Mouse (Mus musculus) embryonic fibroblast, embryonic 13.5 days (primary cell): ENCODE results near the gene Itpr2.

Experiments used
- CTCF ChIP-seq: IDR thresholded peaks from 2 replicates; pipeline ENCODE4 v1.5.1; 2011; ENCODE audit warnings: mild to moderate bottlenecking, control low read depth, low read length, moderate library complexity, borderline replicate concordance; ENCODE audit not compliant: insufficient read depth
- POLR2A ChIP-seq: IDR thresholded peaks from 2 replicates; pipeline ENCODE4 v1.6.1; 2011; ENCODE audit warnings: low read depth, mild to moderate bottlenecking, control low read depth, low read length, moderate library complexity

DNA sequence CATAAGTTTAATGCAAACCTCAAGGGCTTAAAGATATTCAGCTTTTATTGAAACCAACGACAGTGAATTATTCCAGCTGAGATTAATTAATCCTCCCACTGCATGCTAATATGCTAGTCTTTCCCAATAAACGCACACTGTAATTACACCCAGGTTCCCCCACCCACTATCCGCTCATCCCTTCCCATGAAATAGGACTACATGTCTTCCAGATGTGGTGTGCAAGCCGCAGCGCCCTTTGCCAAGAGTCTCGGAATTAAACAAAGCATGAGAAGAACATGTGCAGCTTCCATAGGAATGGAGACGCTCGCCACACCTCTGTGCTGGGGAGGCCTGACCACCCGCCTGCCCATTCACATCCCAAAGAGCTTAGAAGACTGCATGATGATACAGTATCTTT lies 247.1 kb downstream of the Itpr2 start:
- TF ChIP-seq POLR2A (no peak), CTCF (no peak)
